Mouse (Mus musculus): Measurements from ENCODE around the gene Knop1.

The Knop1 gene

GRCm38 (mm10) chr7:118855877-118856304 is at the start of gene Knop1:
Gene Knop1 (minus strand): TSS chr7:118856254.
- no peak for DNase-seq

- DNase-seq, result no peak
These were observed 48.5 kb upstream of the Knop1 start for GRCm38 (mm10) chr7:118904530-118904929.

GRCm38 (mm10) chr7:118903879-118904278 is 47.8 kb upstream of the Knop1 start:
- DNase-seq, result no peak

GRCm38 (mm10) chr7:118902944-118903343 is 46.9 kb upstream of the Knop1 start:
- DNase-seq, result peak; percentile 28

- no peak for DNase-seq
These were observed 44.0 kb upstream of the Knop1 start for GRCm38 (mm10) chr7:118900090-118900489.

GRCm38 (mm10) chr7:118898063-118898462 is 42.0 kb upstream of the Knop1 start:
- no peak for DNase-seq

GRCm38 (mm10) chr7:118895469-118896450 is 39.7 kb upstream of the Knop1 start:
- DNase-seq, result no peak

- peak; percentile 7 for DNase-seq
These were observed 33.1 kb upstream of the Knop1 start for GRCm38 (mm10) chr7:118889046-118889680.

GRCm38 (mm10) chr7:118887303-118888055 is 31.4 kb upstream of the Knop1 start:
- no peak for DNase-seq

GRCm38 (mm10) chr7:118884969-118885368 is 28.9 kb upstream of the Knop1 start:
- DNase-seq, result no peak

- DNase-seq, result no peak
These were observed 27.9 kb upstream of the Knop1 start for GRCm38 (mm10) chr7:118883957-118884356.

- no peak for DNase-seq
These were observed 23.5 kb upstream of the Knop1 start for GRCm38 (mm10) chr7:118879466-118880029.

- no peak for DNase-seq
These were observed 9.3 kb upstream of the Knop1 start for GRCm38 (mm10) chr7:118865362-118865761.

- DNase-seq, result no peak
These were observed 2.6 kb upstream of the Knop1 start for GRCm38 (mm10) chr7:118858640-118859039.

- peak; percentile 92 for DNase-seq
These were observed 730 bp downstream of the Knop1 start, which contains the start of gene Iqck for GRCm38 (mm10) chr7:118855171-118855876. Gene Iqck (plus strand): TSS chr7:118855752.

GRCm38 (mm10) chr7:118854606-118855005 is 1.4 kb downstream of the Knop1 start:
- no peak for DNase-seq

- no peak for DNase-seq
These were observed 3.4 kb downstream of the Knop1 start for GRCm38 (mm10) chr7:118852611-118853010.

GRCm38 (mm10) chr7:118851571-118851970 is 4.5 kb downstream of the Knop1 start:
- peak; percentile 19 for DNase-seq

GRCm38 (mm10) chr7:118850676-118851290 is 5.3 kb downstream of the Knop1 start:
- DNase-seq, result no peak

GRCm38 (mm10) chr7:118849543-118850250 is 6.4 kb downstream of the Knop1 start:
- DNase-seq, result no peak

- DNase-seq, result peak; percentile 29
These were observed 7.3 kb downstream of the Knop1 start for GRCm38 (mm10) chr7:118848796-118849195.

All from lung, postnatal 14 days (tissue).